Mouse (Mus musculus): Measurements from ENCODE around the gene Kirrel3. TPM values are rescaled to one million over a fixed set of nuclear protein-coding genes. Genes with fewer than 3 reads are reported as not detected.
A peak's percentile ranks its signal among the peaks of the same experiment; 100 is the strongest.

The Kirrel3 gene
- total RNA-seq, 2 experiments from 2014 or later = 53.4 to 60.1 TPM

DNA sequence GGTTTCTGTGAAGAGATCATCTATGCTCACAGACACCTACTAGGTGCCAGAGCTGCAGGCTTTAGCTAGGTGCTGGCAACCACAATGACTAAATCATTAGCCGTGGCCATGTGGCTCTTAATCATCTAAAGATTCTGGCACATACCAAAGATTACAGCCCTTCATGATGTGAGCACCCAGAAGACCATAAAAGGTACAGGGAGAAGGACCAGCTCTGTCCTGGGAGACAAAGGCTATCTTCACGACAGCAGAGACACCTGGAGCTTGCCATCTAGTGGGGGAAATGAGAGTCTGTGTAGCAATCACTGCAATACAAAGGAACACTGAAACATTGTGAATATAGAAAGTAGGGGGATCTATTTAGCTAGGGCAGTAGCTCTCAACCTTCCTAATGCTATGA, 262.3 kb downstream of the Kirrel3 start:
- no peak for DNase-seq (ENCODE audit: extremely low spot score in 1 of 2, low spot score in 1 of 2)

DNA sequence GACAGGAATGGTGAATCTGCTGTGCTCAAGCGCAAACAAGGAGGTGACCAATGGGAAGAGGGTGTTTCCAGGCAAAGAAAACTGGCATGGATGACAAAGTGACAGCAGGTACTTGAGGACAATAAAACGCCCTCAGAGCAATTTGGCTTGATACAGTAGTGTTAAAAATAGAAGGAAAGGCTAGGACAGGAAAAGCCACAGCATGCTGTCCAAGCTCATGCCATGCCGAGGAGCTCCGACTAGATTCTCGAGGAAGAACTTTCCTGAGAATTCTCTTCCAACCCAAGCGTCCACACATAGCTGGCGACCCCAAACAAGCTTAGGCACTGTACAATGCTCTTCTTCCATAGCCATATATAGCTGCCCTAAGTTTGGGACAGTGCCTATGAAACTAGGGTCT, 263.5 kb downstream of the Kirrel3 start:
- DNase-seq (ENCODE audit: extremely low spot score in 1 of 2, low spot score in 1 of 2) = no peak

DNA sequence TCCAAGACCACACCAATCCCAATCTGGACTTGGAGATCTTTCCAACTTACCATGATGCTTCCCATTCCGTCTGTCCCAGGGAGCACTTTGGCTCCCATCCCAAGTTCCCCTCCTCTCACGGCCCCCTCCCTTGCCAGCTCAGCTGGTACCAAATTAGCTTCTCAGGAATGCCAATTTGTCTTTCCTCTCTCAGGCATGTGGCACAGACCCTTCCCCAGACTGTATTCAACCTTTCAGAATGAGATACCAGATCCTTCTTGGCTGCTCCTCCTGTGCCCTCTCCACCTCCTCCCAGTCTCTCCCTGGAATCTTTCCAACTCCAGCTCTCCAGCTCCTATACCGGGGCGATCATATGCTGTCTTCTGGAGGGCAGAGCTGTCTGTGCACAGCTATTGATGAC, 264.2 kb downstream of the Kirrel3 start:
- DNase-seq (ENCODE audit: extremely low spot score in 1 of 2, low spot score in 1 of 2) = no peak

DNA sequence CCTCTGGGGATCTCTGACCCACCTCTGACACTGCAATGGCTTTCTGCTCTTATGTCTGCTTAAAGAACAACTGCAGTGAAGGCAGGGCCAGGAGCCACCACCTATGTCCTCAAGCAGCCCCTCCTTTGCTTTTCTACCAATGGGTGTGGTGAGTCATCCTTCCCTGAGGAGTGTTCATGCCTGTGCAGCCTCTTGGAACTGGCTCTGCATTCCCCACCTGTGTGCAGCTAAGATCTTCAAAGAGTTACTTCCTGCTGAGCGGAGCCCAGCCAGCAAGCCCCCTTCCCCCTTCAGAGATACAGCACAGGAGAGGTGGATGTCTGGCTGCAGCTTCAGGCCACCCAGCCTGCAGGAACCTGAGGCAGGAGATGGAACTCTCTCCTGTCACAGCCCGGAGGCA, 265.2 kb downstream of the Kirrel3 start:
- DNase-seq (ENCODE audit: extremely low spot score in 1 of 2, low spot score in 1 of 2) = no peak

DNA sequence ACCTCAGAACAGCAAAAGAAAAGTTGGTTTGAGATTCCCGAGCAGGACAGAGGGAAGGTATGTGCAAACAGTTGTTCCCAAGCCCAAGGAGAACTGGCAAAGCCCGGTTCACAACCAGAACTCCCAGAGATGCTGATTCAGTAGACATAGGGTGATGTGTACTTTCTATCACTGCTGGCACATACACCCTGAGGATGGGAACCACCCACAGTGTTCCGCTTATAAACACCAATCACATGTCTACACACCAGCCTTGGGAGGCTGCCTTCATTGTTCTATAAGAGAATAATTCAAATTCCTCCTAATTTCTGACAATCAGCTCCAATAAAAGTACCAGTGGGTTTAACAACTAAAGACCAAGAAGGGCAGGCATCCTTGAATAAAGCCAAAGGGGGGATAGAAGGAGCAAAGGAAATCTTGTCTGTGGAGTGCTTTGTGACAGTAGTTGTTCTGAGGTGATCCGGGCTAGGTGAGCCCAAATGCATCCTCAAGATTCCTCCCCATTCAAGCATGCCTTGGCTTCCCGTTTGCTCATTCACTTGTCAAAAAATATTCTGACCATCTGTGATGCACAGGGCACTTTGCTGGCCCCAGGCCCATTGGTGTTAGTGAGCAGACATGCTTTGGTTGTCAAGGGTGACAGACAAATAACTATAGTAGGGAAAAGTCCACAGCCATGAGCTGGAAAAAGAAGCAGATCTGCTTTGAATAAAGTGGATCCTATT, 266.5 kb downstream of the Kirrel3 start:
- DNase-seq (ENCODE audit: extremely low spot score in 1 of 2, low spot score in 1 of 2) = no peak

DNA sequence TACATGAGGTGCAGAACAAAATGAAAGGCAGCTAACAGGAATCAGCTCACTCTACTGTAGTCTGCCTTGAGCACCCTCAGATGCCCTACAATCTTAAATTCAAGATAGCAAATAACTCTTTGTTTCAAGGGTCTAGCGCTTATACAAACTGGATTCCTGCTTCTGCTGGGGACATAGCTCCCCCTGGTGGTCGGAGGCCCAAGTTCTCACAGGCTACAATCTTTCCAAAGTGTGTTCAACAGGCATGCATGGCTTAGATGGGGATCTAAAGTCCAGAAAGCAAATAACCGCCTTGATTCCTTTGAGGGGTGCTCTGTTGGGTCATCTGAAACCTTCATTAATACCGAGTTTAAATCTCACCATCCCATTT, 267.1 kb downstream of the Kirrel3 start:
- peak; percentile 65 to 84 for DNase-seq (ENCODE audit: extremely low spot score in 1 of 2, low spot score in 1 of 2)

DNA sequence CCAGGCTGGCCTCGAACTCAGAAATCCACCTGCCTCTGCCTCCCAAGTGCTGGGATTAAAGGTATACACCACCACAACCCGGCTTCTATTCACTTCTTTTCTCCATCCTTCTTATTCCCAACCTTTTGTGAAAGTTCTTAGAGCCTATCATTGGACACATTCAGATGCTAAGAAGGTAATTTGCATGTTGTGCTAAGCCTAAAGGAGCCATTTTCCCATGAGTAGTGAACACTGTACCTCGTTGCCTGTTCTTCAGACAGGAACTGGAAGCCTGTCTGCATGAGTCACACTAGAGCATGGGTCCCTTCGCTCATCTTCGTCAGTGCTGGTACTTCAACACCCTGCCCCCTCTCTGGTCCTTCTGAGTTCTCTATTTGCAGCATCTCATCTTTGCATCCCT, 268.2 kb downstream of the Kirrel3 start:
- DNase-seq (ENCODE audit: extremely low spot score in 1 of 2, low spot score in 1 of 2) = no peak

DNA sequence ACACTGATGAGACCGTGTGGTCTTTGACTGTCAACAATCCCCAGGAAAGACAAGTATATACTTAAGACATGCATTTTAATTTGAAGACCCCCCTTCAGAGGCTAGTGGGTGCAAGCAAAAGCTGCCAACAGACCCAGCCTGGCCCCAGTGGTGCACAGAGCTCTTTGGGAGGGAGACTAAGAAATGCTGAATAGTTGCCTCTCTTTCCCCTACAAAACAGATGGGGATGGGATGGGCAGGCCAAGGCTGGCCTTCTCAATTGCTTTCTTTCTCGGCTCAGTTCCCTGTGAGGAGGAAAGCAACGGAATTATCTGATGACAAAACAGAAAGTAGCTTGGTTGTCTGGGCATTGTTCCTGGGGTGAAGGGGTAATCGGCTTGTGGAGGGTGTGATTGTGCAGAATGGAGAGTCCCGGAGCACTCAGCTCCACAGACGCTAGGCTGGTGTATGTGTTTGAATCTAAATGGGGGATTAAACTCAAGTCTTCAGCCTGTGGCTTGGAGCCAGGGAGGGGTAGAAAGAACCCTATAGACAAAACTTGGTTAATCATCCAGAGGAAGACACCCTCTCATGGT, 268.9 kb downstream of the Kirrel3 start:
- no peak for DNase-seq (ENCODE audit: extremely low spot score in 1 of 2, low spot score in 1 of 2)

DNA sequence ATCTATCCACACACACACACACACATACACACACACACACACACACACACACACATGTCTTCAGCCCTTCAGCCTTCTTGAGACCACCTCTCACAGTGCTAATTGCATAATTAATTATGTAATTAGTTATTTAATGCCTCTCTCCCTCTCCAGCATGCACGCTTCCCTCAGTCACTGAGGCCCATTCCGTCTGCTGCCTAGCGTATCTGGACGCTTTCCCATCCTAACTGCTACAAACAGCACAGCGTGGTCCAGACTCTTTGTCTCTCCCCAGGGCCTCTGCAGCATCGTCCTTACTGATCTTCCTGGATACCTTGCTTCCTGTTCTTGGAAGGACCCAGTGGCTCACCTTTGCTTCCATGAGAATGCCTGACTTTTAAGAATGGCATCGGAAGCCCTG, 270.4 kb downstream of the Kirrel3 start:
- no peak for DNase-seq (ENCODE audit: extremely low spot score in 1 of 2, low spot score in 1 of 2)

DNA sequence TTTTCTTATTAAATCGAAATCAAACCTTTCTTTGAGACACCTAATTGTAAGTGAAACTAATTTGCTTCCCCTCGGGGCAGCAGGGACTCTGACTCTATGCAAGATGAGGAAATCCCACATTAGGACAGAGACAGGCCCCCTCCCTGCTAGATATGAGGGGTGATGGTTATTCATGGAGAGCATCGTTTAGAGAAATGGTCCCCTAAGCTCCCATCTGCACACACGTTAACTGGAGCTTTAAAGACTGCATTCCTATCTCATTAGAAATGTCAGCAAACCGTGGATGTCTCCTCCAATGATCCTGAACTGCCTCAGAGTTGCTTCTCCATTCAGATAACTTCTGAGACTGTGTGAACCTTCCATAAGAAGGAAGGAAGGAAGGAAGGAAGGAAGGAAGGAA, 273.2 kb downstream of the Kirrel3 start:
- DNase-seq (ENCODE audit: extremely low spot score in 1 of 2, low spot score in 1 of 2) = no peak

DNA sequence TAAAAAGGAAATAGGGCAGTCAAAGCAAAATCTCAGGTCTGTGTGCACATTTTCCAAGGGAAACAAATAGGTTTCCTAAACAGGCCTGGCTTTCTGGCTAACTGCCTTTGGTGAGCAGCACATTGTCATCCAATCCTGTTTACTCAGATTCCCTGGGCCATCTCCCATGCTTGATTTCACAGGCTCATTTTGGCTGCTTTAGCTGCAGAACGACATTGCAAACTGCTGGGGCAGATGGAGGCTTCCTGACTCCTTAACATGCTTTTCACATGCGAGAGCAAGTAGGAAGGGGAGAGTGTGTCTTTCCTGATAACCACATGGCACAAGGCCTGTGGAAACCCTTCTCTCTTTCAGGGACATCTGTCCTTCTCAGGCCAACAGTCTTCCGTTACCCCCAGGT, 274.8 kb downstream of the Kirrel3 start:
- DNase-seq (ENCODE audit: extremely low spot score in 1 of 2, low spot score in 1 of 2) = no peak

DNA sequence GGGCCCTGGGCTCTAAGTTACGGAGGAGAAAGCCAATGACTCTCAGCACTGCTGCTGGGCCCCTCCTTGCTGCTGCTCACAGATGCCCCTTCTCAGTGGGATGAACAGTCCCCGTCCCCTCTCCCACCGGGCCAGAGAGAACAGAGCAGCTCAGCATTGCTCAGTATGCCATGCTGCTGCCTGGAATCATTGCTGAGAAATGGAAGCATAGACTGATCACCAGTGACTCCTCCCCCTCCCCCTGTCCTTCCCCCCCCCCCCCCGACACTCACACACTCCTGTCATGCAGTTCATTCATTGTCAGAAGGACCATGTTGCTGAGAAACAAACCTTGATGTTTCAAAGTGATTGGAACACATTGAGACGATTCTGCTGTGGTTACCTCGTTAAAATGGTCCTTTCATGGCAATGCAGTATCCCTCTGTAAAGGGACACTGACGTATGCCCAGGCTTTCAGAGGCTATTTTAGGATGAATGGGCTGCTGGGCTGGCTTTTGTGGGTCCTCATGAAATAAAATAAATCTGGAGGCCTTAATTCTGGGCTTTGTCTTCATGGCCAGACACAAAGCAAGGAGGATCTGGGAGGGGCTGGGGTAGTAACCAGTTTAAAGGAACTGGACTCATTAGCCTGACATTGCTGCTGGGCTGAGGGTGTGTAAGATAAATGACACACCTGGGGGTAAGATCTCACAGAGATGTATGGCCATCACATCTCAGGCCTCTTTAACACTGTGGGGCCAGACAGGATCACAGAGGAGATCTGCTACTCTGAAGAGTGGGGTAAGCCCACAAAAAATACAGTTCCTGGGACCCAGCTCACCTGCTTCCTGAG, 281.3 kb downstream of the Kirrel3 start:
- no peak for DNase-seq (ENCODE audit: extremely low spot score in 1 of 2, low spot score in 1 of 2)

DNA sequence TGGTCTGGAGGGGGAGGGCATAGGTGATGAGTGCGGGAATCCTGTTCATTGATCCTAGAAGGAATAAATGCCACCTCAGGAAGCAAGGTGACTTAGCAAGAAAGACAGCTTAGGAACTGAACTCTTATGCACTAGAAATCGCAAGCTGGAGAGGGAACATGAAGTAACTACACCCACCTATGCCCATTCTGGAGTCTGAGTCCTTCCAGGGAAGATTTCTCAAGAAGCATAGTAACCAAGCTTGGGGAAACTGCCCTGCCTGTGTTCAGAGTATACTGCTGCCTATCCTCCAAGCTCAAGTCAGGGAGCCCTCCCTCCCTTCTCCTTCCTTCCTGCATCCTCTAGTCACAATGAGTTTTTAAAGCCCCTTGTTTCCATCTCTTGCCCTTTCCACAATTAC, 283.3 kb downstream of the Kirrel3 start:
- no peak for DNase-seq (ENCODE audit: extremely low spot score in 1 of 2, low spot score in 1 of 2)

DNA sequence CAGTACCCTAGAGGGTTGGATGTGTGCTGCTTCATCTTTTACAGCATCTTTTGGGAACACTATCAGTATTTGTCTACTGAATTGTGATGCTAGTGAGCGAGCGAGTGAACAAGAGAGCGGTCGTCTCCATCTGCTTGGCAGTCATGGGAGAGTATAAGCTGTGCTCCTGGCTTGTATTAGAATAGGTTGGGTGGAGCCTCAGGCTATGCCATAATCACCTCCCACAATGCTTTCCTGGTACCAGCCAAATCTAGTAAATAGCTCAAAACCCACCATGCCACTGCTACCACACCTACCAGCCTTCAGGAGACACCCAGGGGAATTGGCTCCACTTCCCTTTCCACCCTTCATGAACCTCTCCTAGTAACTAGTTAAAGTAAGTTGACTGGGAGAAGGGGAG, 285.3 kb downstream of the Kirrel3 start:
- DNase-seq (ENCODE audit: extremely low spot score in 1 of 2, low spot score in 1 of 2) = no peak

DNA sequence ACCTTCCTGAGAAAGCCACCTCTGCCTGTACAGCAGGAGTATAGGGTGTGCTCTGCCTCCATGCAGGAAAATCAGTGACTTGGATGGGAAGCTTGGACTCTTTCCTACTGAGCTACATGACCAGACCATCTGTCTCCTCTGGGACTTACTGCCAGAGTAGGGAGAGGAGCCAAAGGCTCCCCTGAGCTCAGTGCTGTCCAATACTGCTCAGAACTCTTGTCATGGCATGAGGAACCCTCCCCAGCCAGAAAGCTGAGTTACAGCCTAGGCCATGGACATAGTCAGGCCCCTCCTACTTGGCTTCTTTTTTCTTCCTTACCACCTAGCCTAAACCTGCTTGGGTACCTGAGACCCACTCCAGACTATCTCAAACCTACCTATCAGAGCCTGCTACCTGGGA, 285.7 kb downstream of the Kirrel3 start:
- DNase-seq (ENCODE audit: extremely low spot score in 1 of 2, low spot score in 1 of 2) = no peak

DNA sequence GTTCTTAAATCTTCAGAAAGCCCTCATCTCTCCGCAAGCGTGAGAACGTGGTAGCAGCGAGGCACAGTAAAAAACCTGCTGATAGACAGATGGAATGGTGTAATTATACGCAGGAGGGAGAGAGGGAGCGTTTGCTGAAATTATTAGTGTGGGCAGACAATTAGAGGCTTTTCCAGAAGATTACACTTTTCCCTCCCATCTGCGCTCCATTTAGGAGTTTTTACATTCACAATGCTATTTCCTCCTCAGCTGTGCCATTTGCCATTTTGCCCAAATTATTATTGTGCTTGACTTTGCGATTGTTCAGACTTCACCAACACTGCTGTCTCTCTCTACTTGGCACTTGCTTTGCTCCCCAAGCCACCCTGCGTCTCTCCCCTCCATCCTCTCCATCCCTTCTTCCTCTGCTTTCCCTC, 286.3 kb downstream of the Kirrel3 start:
- no peak for DNase-seq (ENCODE audit: extremely low spot score in 1 of 2, low spot score in 1 of 2)

DNA sequence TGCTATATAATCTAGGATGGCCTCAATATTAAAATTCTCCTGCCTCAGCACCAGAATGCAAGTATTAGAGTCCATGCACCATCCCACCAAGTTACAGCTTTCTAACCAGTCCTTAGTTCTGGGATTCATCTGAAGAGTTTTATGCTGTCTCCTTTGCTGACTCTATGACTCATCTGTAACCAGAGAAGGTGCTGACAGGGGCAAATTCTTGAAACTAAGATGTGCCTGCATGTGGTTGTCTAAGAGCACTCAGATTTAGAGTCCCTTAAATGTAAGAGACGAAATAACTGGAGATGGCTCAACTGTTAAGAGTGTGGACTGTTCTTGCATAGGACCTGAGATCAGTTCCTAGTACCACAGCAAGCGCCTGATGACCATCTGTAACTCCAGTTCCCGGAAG, 295.7 kb downstream of the Kirrel3 start:
- no peak for DNase-seq (ENCODE audit: extremely low spot score in 1 of 2, low spot score in 1 of 2)

DNA sequence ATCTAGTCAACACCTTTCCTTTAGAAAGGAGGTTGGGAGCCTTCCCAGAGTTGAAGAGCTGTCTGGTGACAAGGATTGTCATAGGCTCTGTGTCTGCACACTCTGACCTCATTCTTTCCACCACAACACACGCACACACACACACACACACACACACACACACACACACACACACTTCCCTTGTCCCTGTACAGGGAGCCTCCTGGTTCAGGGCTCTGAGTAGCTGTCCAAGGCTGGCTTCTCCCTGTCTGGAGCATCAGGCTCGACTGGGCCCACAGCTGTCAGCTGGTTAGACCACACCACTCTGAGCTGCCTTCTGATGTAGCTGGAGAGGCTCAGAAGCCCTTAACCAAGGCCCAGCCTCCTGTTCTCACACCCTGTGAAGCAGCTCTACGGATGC, 302.2 kb downstream of the Kirrel3 start:
- DNase-seq (ENCODE audit: extremely low spot score in 1 of 2, low spot score in 1 of 2) = no peak

DNA sequence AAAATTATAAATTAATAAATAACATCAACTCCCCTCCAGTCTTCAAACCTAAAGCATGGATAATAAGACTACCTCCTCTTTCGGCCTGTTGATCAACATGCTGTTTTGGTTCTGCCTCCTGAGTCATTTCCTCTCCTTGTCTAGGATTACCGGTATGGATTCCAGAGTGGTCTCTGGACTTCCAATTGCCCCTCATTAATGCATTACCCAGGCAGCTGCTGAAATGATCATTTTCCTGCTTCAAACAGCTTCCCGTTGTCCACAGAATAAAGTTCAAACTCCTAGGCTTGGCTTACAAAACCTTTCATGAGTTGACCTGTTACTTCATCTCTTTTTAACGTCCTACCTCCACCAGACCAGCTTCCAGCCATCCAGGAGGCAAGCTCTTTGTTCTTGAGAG, 309.5 kb downstream of the Kirrel3 start:
- no peak for DNase-seq (ENCODE audit: extremely low spot score in 1 of 2, low spot score in 1 of 2)

DNA sequence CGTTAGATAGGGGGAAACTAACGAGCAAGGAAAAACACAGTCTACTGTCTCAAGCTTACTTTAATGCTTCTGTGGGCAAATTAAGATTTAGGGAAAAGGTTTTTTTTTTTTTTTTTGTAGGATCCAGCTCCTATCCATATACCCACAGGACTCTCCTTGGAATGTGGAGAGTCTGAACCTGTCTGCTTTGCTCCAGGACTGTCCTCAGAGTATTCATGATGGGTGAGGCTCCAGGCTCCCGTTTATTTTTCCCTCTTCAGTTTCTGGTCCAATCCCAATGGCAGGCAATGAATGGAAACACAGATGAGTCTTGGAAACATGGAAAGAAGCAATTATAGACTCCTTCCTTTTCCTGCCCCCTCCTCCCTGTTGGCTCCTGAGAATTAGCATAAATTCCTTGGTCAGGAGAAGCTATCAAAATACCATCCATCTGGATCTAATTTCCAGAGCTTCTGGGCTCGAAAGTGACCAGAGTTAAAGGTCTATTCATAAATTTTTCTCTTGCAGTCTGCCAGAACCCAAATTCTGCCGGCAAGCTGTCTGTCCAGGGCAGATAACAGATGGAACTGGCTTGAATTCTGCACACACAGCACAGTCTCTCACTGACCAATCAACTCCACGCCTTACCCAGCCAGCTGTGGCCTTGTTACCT, 312.1 kb downstream of the Kirrel3 start:
- DNase-seq (ENCODE audit: extremely low spot score in 1 of 2, low spot score in 1 of 2) = no peak

DNA sequence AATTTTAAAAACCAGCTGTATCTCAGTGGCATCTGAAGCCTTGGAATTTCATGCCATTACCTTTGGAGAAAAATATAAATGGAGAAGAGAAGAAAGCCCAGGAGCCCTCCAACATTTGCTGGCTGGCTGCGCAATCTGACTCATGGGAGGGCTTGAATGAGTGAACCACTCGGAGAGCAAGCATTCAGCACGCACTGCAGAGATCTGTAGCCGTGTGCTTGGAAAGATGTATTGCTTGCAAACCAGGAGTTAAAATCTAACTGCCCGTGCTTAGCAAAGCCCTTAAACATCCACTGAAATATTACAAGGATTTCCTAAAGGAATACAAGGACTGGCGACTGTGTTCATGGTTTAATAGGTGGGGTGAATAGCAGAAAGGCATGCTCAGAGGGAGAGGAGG, 316.0 kb downstream of the Kirrel3 start:
- no peak for DNase-seq (ENCODE audit: extremely low spot score in 1 of 2, low spot score in 1 of 2)

Measured in layer of hippocampus, postnatal 25 days (tissue).